Mouse (Mus musculus) heart, embryonic 15.5 days (tissue): ENCODE data around the gene Mme. TPM values are rescaled to one million over a fixed set of nuclear protein-coding genes. Genes with fewer than 3 reads are reported as not detected.

Source experiments
- ATAC-seq: fragments of 200-750 bp; cut with Nextera tagmentation; replicated peaks from 2 replicates; pipeline ENCODE4 v1.8.0; 2017; ENCODE audit warnings: low read depth, moderate TSS enrichment; ENCODE audit not compliant: insufficient number of reproducible peaks, insufficient read depth, low FRiP score
- H3K27ac ChIP-seq: fragments of 300-500 bp; sonication (generic); 2 replicates; pipeline ENCODE4 v1.5.1; 2015; ENCODE audit warnings: mild to moderate bottlenecking, inconsistent platforms
- H3K27me3 ChIP-seq: fragments of 300-500 bp; sonication (generic); 2 replicates; pipeline ENCODE4 v1.6.1; 2015; ENCODE audit warnings: inconsistent platforms
- H3K36me3 ChIP-seq: fragments of 300-500 bp; sonication (generic); 2 replicates; pipeline ENCODE4 v1.6.1; 2015; ENCODE audit warnings: mild to moderate bottlenecking, inconsistent platforms
- H3K4me1 ChIP-seq: fragments of 300-500 bp; sonication (generic); replicated peaks from 2 replicates; pipeline ENCODE4 v1.6.1; 2015; ENCODE audit warnings: inconsistent platforms
- H3K4me2 ChIP-seq: fragments of 300-500 bp; sonication (generic); 2 replicates; pipeline ENCODE4 v1.6.1; 2015; ENCODE audit warnings: inconsistent platforms, mild to moderate bottlenecking, moderate library complexity
- H3K4me3 ChIP-seq: fragments of 300-500 bp; sonication (generic); 2 replicates; pipeline ENCODE4 v1.5.1; 2015; ENCODE audit warnings: mild to moderate bottlenecking, inconsistent platforms
- H3K9ac ChIP-seq: fragments of 300-500 bp; sonication (generic); 2 replicates; pipeline ENCODE4 v1.6.1; 2015; ENCODE audit warnings: mild to moderate bottlenecking, inconsistent platforms
- H3K9me3 ChIP-seq: fragments of 300-500 bp; sonication (generic); replicated peaks from 2 replicates; pipeline ENCODE4 v1.6.1; 2016; ENCODE audit warnings: inconsistent platforms
- whole genome bisulfite sequencing: fragments of 180-500 bp; shearing (Covaris S2); methylation state at CpG from one replicate; pipeline ENCODE4 v1.1.7; 2015; ENCODE audit warnings: mixed read lengths; 5-methylcytosine and 5-hydroxymethylcytosine counted together
- polyA plus RNA-seq: library from polyadenylated mRNA; unstranded; fragments of >200 nt; fragmentation: Nextera tagmentation; extraction: Ambion mirVana; gene quantifications from 2 replicates; pipeline ENCODE4 v1.2.1, GENCODE M21; 2015

The Mme gene
- polyA plus RNA-seq, 1 experiment from 2014 or later = 3.2 TPM

- H3K27me3 ChIP-seq = peaks cover 10% of the 10 kb centered on the region
- no peaks in the 10 kb centered on the region for H3K9me3 ChIP-seq
- no peaks in the 10 kb centered on the region for H3K36me3 ChIP-seq
- ATAC-seq = peak; percentile 64
- peak overlapping the region; percentile 66 for H3K27ac ChIP-seq
- H3K4me3 ChIP-seq = peak overlapping the region; percentile 78
- peaks cover 6% of the 10 kb centered on the region; the same call in 1 of the 2 replicates for H3K4me1 ChIP-seq
- H3K4me2 ChIP-seq = peak overlapping the region; percentile 100
- WGBS = under 1% methylated on average over 50 of the region's 54 CpGs
- peak overlapping the region; percentile 63 for H3K9ac ChIP-seq
Measured at GRCm38 (mm10) chr3:63295657-63296231, 54.4 kb downstream of the Mme start.

- no peaks in the 10 kb centered on the region for H3K9me3 ChIP-seq
- H3K27ac ChIP-seq = no peak overlapping the region
- peak overlapping the region; percentile 78 for H3K4me3 ChIP-seq
- peaks cover 6% of the 10 kb centered on the region; the same call in 1 of the 2 replicates for H3K4me1 ChIP-seq
- H3K27me3 ChIP-seq = peaks cover 10% of the 10 kb centered on the region
- no peaks in the 10 kb centered on the region for H3K36me3 ChIP-seq
- H3K4me2 ChIP-seq = peak overlapping the region; percentile 100
- H3K9ac ChIP-seq = no peak overlapping the region
- no peak for ATAC-seq
- WGBS = 7% methylated on average over 12 of the region's 12 CpGs
Measured at GRCm38 (mm10) chr3:63296411-63296810, 55.1 kb downstream of the Mme start.

GRCm38 (mm10) chr3:63297787-63298186 is 56.5 kb downstream of the Mme start:
- no peak overlapping the region for H3K9ac ChIP-seq
- H3K4me2 ChIP-seq = peak overlapping the region; percentile 10; the same call in 1 of the 2 replicates
- peaks cover 10% of the 10 kb centered on the region for H3K27me3 ChIP-seq
- H3K4me3 ChIP-seq = no peak overlapping the region
- WGBS = 7% methylated on average over 6 of the region's 6 CpGs
- no peak overlapping the region for H3K27ac ChIP-seq
- H3K4me1 ChIP-seq = peaks cover 6% of the 10 kb centered on the region; the same call in 1 of the 2 replicates
- ATAC-seq = no peak
- H3K9me3 ChIP-seq = no peaks in the 10 kb centered on the region
- no peaks in the 10 kb centered on the region for H3K36me3 ChIP-seq

- Histone ChIP-seq H3K4me2 (no peak overlapping the region), H3K9ac (no peak overlapping the region), H3K4me1 (no peaks in the 10 kb centered on the region), H3K27me3 (no peaks in the 10 kb centered on the region), H3K4me3 (no peak overlapping the region), H3K9me3 (no peaks in the 10 kb centered on the region), H3K36me3 (no peaks in the 10 kb centered on the region), H3K27ac (no peak overlapping the region)
- 85% methylated on average over 7 of the region's 7 CpGs for WGBS
- ATAC-seq = no peak
Measured at GRCm38 (mm10) chr3:63315211-63315760, 73.9 kb downstream of the Mme start.

- Histone ChIP-seq H3K27ac (no peak overlapping the region), H3K4me3 (no peak overlapping the region), H3K9ac (no peak overlapping the region), H3K9me3 (no peaks in the 10 kb centered on the region), H3K36me3 (no peaks in the 10 kb centered on the region), H3K4me2 (no peak overlapping the region), H3K4me1 (no peaks in the 10 kb centered on the region), H3K27me3 (no peaks in the 10 kb centered on the region)
- WGBS = 67% methylated on average over 3 of the region's 3 CpGs
- no peak for ATAC-seq
Measured at GRCm38 (mm10) chr3:63317496-63317895, 76.2 kb downstream of the Mme start.

- Histone ChIP-seq H3K9me3 (no peaks in the 10 kb centered on the region), H3K4me2 (no peak overlapping the region), H3K4me1 (no peaks in the 10 kb centered on the region), H3K36me3 (no peaks in the 10 kb centered on the region), H3K27me3 (no peaks in the 10 kb centered on the region), H3K27ac (no peak overlapping the region), H3K9ac (no peak overlapping the region), H3K4me3 (no peak overlapping the region)
- 72% methylated on average over 2 of the region's 2 CpGs for WGBS
- no peak for ATAC-seq
Measured at GRCm38 (mm10) chr3:63325615-63326014, 84.3 kb downstream of the Mme start.

GRCm38 (mm10) chr3:63340110-63340509 is 98.8 kb downstream of the Mme start:
- Histone ChIP-seq H3K4me1 (no peaks in the 10 kb centered on the region), H3K4me2 (no peak overlapping the region), H3K27ac (no peak overlapping the region), H3K9me3 (no peaks in the 10 kb centered on the region), H3K4me3 (no peak overlapping the region), H3K9ac (no peak overlapping the region), H3K36me3 (no peaks in the 10 kb centered on the region), H3K27me3 (no peaks in the 10 kb centered on the region)
- no peak for ATAC-seq
- 63% methylated on average over 2 of the region's 2 CpGs for WGBS

GRCm38 (mm10) chr3:63340546-63340945 is 99.2 kb downstream of the Mme start:
- H3K4me2 ChIP-seq = no peak overlapping the region
- no peak overlapping the region for H3K4me3 ChIP-seq
- no peaks in the 10 kb centered on the region for H3K4me1 ChIP-seq
- 79% methylated on average over 3 of the region's 3 CpGs for WGBS
- H3K27ac ChIP-seq = no peak overlapping the region
- no peak for ATAC-seq
- H3K9me3 ChIP-seq = no peaks in the 10 kb centered on the region
- H3K36me3 ChIP-seq = no peaks in the 10 kb centered on the region
- H3K9ac ChIP-seq = no peak overlapping the region
- H3K27me3 ChIP-seq = no peaks in the 10 kb centered on the region

- WGBS = 87% methylated on average over 4 of the region's 4 CpGs
Measured at GRCm38 (mm10) chr3:63341481-63341880, 100.1 kb downstream of the Mme start.

GRCm38 (mm10) chr3:63344998-63345397 is 103.7 kb downstream of the Mme start:
- 84% methylated on average over 5 of the region's 5 CpGs for WGBS

More at GRCm38 (mm10) chr3:63341481-63341880, 100.1 kb downstream of the Mme start:
- Histone ChIP-seq H3K27ac (no peak overlapping the region), H3K4me2 (no peak overlapping the region), H3K4me3 (no peak overlapping the region), H3K36me3 (no peaks in the 10 kb centered on the region), H3K9me3 (no peaks in the 10 kb centered on the region), H3K4me1 (no peaks in the 10 kb centered on the region), H3K27me3 (no peaks in the 10 kb centered on the region), H3K9ac (no peak overlapping the region)
- no peak for ATAC-seq

GRCm38 (mm10) chr3:63348893-63349426 is 107.6 kb downstream of the Mme start:
- ATAC-seq = no peak
- Histone ChIP-seq H3K4me2 (no peak overlapping the region), H3K27ac (no peak overlapping the region), H3K4me3 (no peak overlapping the region), H3K4me1 (no peaks in the 10 kb centered on the region), H3K36me3 (no peaks in the 10 kb centered on the region), H3K9me3 (no peaks in the 10 kb centered on the region), H3K27me3 (no peaks in the 10 kb centered on the region), H3K9ac (no peak overlapping the region)
- WGBS = 62% methylated on average over 2 of the region's 2 CpGs

More at GRCm38 (mm10) chr3:63344998-63345397, 103.7 kb downstream of the Mme start:
- Histone ChIP-seq H3K4me2 (no peak overlapping the region), H3K36me3 (no peaks in the 10 kb centered on the region), H3K9ac (no peak overlapping the region), H3K27ac (no peak overlapping the region), H3K4me1 (no peaks in the 10 kb centered on the region), H3K27me3 (no peaks in the 10 kb centered on the region), H3K9me3 (no peaks in the 10 kb centered on the region), H3K4me3 (no peak overlapping the region)
- no peak for ATAC-seq

- Histone ChIP-seq H3K4me3 (no peak overlapping the region), H3K27ac (no peak overlapping the region), H3K4me1 (no peaks in the 10 kb centered on the region), H3K9me3 (no peaks in the 10 kb centered on the region), H3K36me3 (no peaks in the 10 kb centered on the region), H3K4me2 (no peak overlapping the region), H3K27me3 (no peaks in the 10 kb centered on the region), H3K9ac (no peak overlapping the region)
- no peak for ATAC-seq
- 76% methylated on average over 4 of the region's 4 CpGs for WGBS
Measured at GRCm38 (mm10) chr3:63350242-63350641, 108.9 kb downstream of the Mme start.
